Mouse (Mus musculus) retina, adult 2 months (tissue): ENCODE data around the gene Necap2.

Experiments used
- DNase-seq: peaks from one replicate; pipeline ENCODE4 v3.0.0-alpha.2; 2012; ENCODE audit warnings: low read depth, low spot score

Gene Necap2

GRCm38 (mm10) chr4:141033606-141034549, 44.3 kb downstream of the Necap2 start:
- no peak for DNase-seq

- no peak for DNase-seq
These were observed 46.4 kb downstream of the Necap2 start for GRCm38 (mm10) chr4:141031733-141032132.

GRCm38 (mm10) chr4:141030541-141031206, 47.5 kb downstream of the Necap2 start:
- no peak for DNase-seq

GRCm38 (mm10) chr4:141024992-141025391, 53.2 kb downstream of the Necap2 start:
- no peak for DNase-seq

GRCm38 (mm10) chr4:141024052-141024451, 54.1 kb downstream of the Necap2 start:
- DNase-seq: no peak

GRCm38 (mm10) chr4:141021614-141021929, 56.6 kb downstream of the Necap2 start:
- DNase-seq: no peak

- DNase-seq: no peak
These were observed 57.1 kb downstream of the Necap2 start for GRCm38 (mm10) chr4:141020811-141021613.

- no peak for DNase-seq
These were observed 57.9 kb downstream of the Necap2 start for GRCm38 (mm10) chr4:141020220-141020619.

GRCm38 (mm10) chr4:141017657-141018436, 60.3 kb downstream of the Necap2 start:
- DNase-seq: no peak
